Comparison of ENCODE assay signal across 23 mouse cellular contexts in genomic region chr16:10498096-10498602, GRCm38 (mm10). TPM values are rescaled to one million over a fixed set of nuclear protein-coding genes. Genes with fewer than 3 reads are reported as not detected.
DNase-seq lines count a peak whose midpoint lies in the region; ATAC-seq and TF ChIP-seq lines count a peak whose summit lies in the region.
"Had no signal": no experiment of that assay in that cellular context is flagged by ENCODE, and none has a peak within 500 bp of the region (broad histone marks: within the 10 kb centered on the region; RNA-seq: fewer than 3 reads in every experiment).

No protein-coding gene starts in this region.

- H3K9me3 ChIP-seq in intestine, postnatal 0 days (ENCODE audit: control insufficient read depth): no peaks in the 10 kb centered on the region
- H3K9me3 ChIP-seq: embryonic facial prominence, embryonic 12.5 days; forebrain, embryonic 13.5 days; hindbrain, embryonic 13.5 days; limb, embryonic 15.5 days; liver, embryonic 15.5 days had no signal

- TF ChIP-seq POLR2A in bone marrow, adult 2 months (IDR thresholded peaks at IDR 0.05; ENCODE audit: borderline replicate concordance, control insufficient read depth, low read depth, low read length): no peak

- no peaks in the 10 kb centered on the region for H3K27me3 ChIP-seq in intestine, postnatal 0 days (replicated peaks; ENCODE audit: control insufficient read depth, insufficient read depth, low read length)
- H3K27me3 ChIP-seq: embryonic facial prominence, embryonic 12.5 days; forebrain, embryonic 13.5 days; liver, embryonic 15.5 days; Patski had no signal

- ATAC-seq in intestine, postnatal 0 days: no peak
- no peak for ATAC-seq in cerebellum, adult (ENCODE audit: insufficient number of reproducible peaks, low FRiP score, low TSS enrichment)
- ATAC-seq: forebrain, embryonic 13.5 days; inflammation-experienced regulatory T-cells, adult 6 months; Patski had no signal

- DNase-seq in heart, adult 18-20 months: peak; percentile 20 to 32
- no peak for DNase-seq in heart, postnatal 25 days (ENCODE audit: low spot score)
- peak; percentile 22 for DNase-seq in lung, postnatal 10 days
- no peak for DNase-seq in lung, postnatal 25 days (ENCODE audit: low spot score)
- DNase-seq in kidney, postnatal 4 days: peak; percentile 31 to 39
- DNase-seq: adrenal gland, postnatal 25 days; cerebellum, adult 9-10 months; gastrocnemius, postnatal 10 days; right cerebral cortex, postnatal 25 days had no signal

- WGBS in bone marrow, adult 2 months: 58% methylated on average over 5 of the region's 5 CpGs
- WGBS in intestine, postnatal 0 days: 59% methylated on average over 5 of the region's 5 CpGs

- intact Hi-C loops in heart, postnatal 25 days (cut with DNase I): no loop called here

- H3K9ac ChIP-seq in intestine, postnatal 0 days (ENCODE audit: low read depth, low read length): no peak overlapping the region
- H3K9ac ChIP-seq: embryonic facial prominence, embryonic 12.5 days; forebrain, embryonic 13.5 days; hindbrain, embryonic 13.5 days; limb, embryonic 15.5 days; liver, embryonic 15.5 days had no signal

- peaks cover 1% of the 10 kb centered on the region; the same call in 1 of the 2 replicates for H3K4me1 ChIP-seq in bone marrow, adult 2 months (ENCODE audit: control insufficient read depth, insufficient read depth, low read length)
- H3K4me1 ChIP-seq in intestine, postnatal 0 days (replicated peaks; ENCODE audit: control insufficient read depth, insufficient read depth, low read length): 0 out of 2 replicates have a peak, but pooled peaks cover 3% of the 10 kb centered on the region
- H3K4me1 ChIP-seq: embryonic facial prominence, embryonic 12.5 days; forebrain, embryonic 13.5 days; hindbrain, embryonic 13.5 days; limb, embryonic 15.5 days; liver, embryonic 15.5 days had no signal

- no peak overlapping the region for H3K4me3 ChIP-seq in bone marrow, adult 2 months (replicated peaks; ENCODE audit: control insufficient read depth, low read depth, low read length)
- no peak overlapping the region for H3K4me3 ChIP-seq in intestine, postnatal 0 days (ENCODE audit: low read depth, low read length)
- H3K4me3 ChIP-seq: embryonic facial prominence, embryonic 12.5 days; erythroblast, embryonic 14.5 days; forebrain, embryonic 13.5 days; hindbrain, embryonic 13.5 days; limb, embryonic 15.5 days; liver, embryonic 15.5 days had no signal

- no peaks in the 10 kb centered on the region for H3K36me3 ChIP-seq in intestine, postnatal 0 days (ENCODE audit: control insufficient read depth, insufficient read depth)
- H3K36me3 ChIP-seq: embryonic facial prominence, embryonic 12.5 days; hindbrain, embryonic 13.5 days; limb, embryonic 15.5 days; liver, embryonic 15.5 days had no signal

- H3K27ac ChIP-seq in bone marrow, adult 2 months (ENCODE audit: control insufficient read depth, insufficient read depth, low read depth, low read length, poor library complexity): peak overlapping the region; percentile 2; the same call in 1 of the 2 replicates
- H3K27ac ChIP-seq in intestine, postnatal 0 days (ENCODE audit: low read depth, low read length): no peak overlapping the region
- H3K27ac ChIP-seq: embryonic facial prominence, embryonic 12.5 days; forebrain, embryonic 13.5 days; hindbrain, embryonic 13.5 days; limb, embryonic 15.5 days; liver, embryonic 15.5 days; stomach, postnatal 0 days had no signal

- no peak overlapping the region for H3K4me2 ChIP-seq in intestine, postnatal 0 days (replicated peaks; ENCODE audit: low read depth)
- H3K4me2 ChIP-seq: embryonic facial prominence, embryonic 12.5 days; forebrain, embryonic 13.5 days; hindbrain, embryonic 13.5 days; limb, embryonic 15.5 days; liver, embryonic 15.5 days had no signal

- TF ChIP-seq CTCF in bone marrow, adult 2 months (IDR thresholded peaks at IDR 0.05; ENCODE audit: control insufficient read depth, insufficient read depth, low read length): no peak
- TF ChIP-seq CTCF in intestine, postnatal 0 days (IDR thresholded peaks at IDR 0.05; ENCODE audit: low read depth): no peak

RNA-seq across cellular contexts. Expression of gene Ciita, which starts 18.3 kb away (rescaled TPM):
- total RNA-seq in heart, adult 18-20 months (2021): 1 to 10 TPM; 1.3 to 3.9 TPM
- total RNA-seq in heart, postnatal 25 days (2021): under 1 TPM; 0.52 to 0.64 TPM
- polyA plus RNA-seq in bone marrow, adult 2 months (2011; ENCODE audit: insufficient read depth, insufficient read length, low replicate concordance, missing spikeins): 4.0 and 11.8 TPM in 2 replicates
- polyA plus RNA-seq in intestine, postnatal 0 days (2015; fragmentation: Nextera tagmentation; extraction: Ambion mirVana): 0.42 and 0.64 TPM in 2 replicates
- total RNA-seq: layer of hippocampus, postnatal 25 days had no signal
- polyA plus RNA-seq: C2C12; erythroblast, embryonic 14.5 days had no signal

RNA-seq across cellular contexts. Expression of gene Dexi, which starts 44.7 kb away (rescaled TPM):
- 10 to 100 TPM; 29.7 to 33.3 TPM for total RNA-seq in heart, adult 18-20 months (2021)
- 10 to 100 TPM; 34.6 to 37.4 TPM for total RNA-seq in heart, postnatal 25 days (2021)
- polyA plus RNA-seq in bone marrow, adult 2 months (2011; ENCODE audit: insufficient read depth, insufficient read length, low replicate concordance, missing spikeins): 4.2 and 4.3 TPM in 2 replicates
- polyA plus RNA-seq in intestine, postnatal 0 days (2015; fragmentation: Nextera tagmentation; extraction: Ambion mirVana): 8.9 and 9.3 TPM in 2 replicates

RNA-seq across cellular contexts. Expression of gene Clec16a, which starts 47.0 kb away (rescaled TPM):
- 10 to 100 TPM; 54.5 to 57.2 TPM for total RNA-seq in heart, adult 18-20 months (2021)
- 10 to 100 TPM; 55.1 to 56.0 TPM for total RNA-seq in heart, postnatal 25 days (2021)
- 3.0 and 6.3 TPM in 2 replicates for polyA plus RNA-seq in bone marrow, adult 2 months (2011; ENCODE audit: insufficient read depth, insufficient read length, low replicate concordance, missing spikeins)
- 30.4 and 31.0 TPM in 2 replicates for polyA plus RNA-seq in intestine, postnatal 0 days (2015; fragmentation: Nextera tagmentation; extraction: Ambion mirVana)

RNA-seq across cellular contexts. Expression of gene Tvp23a, which starts 51.0 kb away (rescaled TPM):
- total RNA-seq in heart, adult 18-20 months (2021): under 1 TPM; 0.10 to 0.26 TPM
- under 1 TPM; 0.23 to 0.31 TPM for total RNA-seq in heart, postnatal 25 days (2021)
- 0.85 TPM in 1 of 2 replicates, not detected in the other for polyA plus RNA-seq in bone marrow, adult 2 months (2011; ENCODE audit: insufficient read depth, insufficient read length, low replicate concordance, missing spikeins)
- polyA plus RNA-seq in intestine, postnatal 0 days (2015; fragmentation: Nextera tagmentation; extraction: Ambion mirVana): 1.7 and 1.9 TPM in 2 replicates
- polyA plus RNA-seq: erythroblast, embryonic 14.5 days had no signal

Comparison
In these comparisons a context has a peak if more than half of its experiments do, and no peak if none do; other contexts are left out.
1. DNase-seq: peak in heart, adult 18-20 months (2 of 2), lung, postnatal 10 days (single experiment) and kidney, postnatal 4 days (2 of 2); none in heart, postnatal 25 days (single experiment) and lung, postnatal 25 days (single experiment).